Mouse (Mus musculus): ENCODE data around the gene Sema3a. TPM values are rescaled to one million over a fixed set of nuclear protein-coding genes. Genes with fewer than 3 reads are reported as not detected.
A peak's percentile ranks its signal among the peaks of the same experiment; 100 is the strongest.

Sema3a gene
- polyA plus RNA-seq, 1 experiment from 2014 or later: 24.7 TPM

DNA sequence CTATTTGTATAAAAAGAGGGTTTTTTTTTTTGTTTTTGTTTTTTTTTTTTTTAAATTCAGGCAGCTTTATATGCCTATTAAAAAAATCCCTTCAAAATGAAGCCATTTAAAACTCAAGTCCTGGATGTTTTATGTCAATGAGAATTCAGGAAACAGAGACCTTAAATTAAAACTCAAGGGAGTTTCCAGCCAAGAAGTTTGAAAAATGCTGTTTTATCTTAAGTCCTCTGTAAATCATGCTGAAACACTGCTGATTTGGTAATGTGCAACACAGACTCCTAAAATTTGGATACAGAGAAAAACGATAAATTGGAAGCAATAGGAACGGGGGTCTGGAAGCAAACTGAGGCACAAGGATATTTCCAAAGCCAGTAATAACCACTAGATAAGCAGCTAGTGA is 490.7 kb downstream of the Sema3a start:
- H3K9ac ChIP-seq (replicated peaks; ENCODE audit: low read depth): no peak overlapping the region
- TF ChIP-seq EP300 (IDR thresholded peaks at IDR 0.05): no peak
- no peak for TF ChIP-seq CTCF (IDR thresholded peaks at IDR 0.05)
- no peak overlapping the region for H3K4me3 ChIP-seq (ENCODE audit: low read depth, low read length)
- no peaks in the 10 kb centered on the region for H3K4me1 ChIP-seq (ENCODE audit: insufficient read depth, low read depth, low read length)
- H3K9me3 ChIP-seq (ENCODE audit: low read length): no peaks in the 10 kb centered on the region
- ATAC-seq (no peak), DNase-seq (ENCODE audit: low spot score) (no peak)
- H3K36me3 ChIP-seq (ENCODE audit: insufficient read depth, low read length): no peaks in the 10 kb centered on the region
- H3K4me2 ChIP-seq (replicated peaks; ENCODE audit: low read depth, low read length): no peak overlapping the region
- H3K27me3 ChIP-seq (replicated peaks; ENCODE audit: insufficient read depth, low read length): no peaks in the 10 kb centered on the region
- 59% methylated on average over 2 of the region's 2 CpGs for WGBS
- no peak overlapping the region for H3K27ac ChIP-seq (ENCODE audit: low read length)

DNA sequence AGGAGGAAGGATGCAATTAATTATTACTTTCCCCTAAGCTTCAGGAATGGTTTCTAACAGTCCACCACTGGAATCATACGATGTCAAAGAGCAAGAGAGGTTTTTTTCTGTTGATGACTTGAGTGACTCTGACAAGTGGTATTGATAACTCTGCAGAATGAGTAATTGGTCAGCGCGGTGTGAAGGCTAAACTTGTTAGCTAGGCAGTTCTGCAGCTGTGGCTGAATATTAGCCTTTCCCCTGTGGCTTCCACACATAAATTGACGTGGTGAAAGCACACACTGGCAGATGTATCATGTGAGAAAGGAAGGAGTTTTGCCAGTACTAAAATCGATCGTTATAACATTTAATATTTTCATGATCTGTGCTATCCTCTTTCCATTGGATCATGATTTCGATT is 497.4 kb downstream of the Sema3a start:
- no peak for ATAC-seq
- 71% methylated on average over 7 of the region's 7 CpGs for WGBS
- no peak overlapping the region for H3K4me3 ChIP-seq (ENCODE audit: low read depth, low read length)

DNA sequence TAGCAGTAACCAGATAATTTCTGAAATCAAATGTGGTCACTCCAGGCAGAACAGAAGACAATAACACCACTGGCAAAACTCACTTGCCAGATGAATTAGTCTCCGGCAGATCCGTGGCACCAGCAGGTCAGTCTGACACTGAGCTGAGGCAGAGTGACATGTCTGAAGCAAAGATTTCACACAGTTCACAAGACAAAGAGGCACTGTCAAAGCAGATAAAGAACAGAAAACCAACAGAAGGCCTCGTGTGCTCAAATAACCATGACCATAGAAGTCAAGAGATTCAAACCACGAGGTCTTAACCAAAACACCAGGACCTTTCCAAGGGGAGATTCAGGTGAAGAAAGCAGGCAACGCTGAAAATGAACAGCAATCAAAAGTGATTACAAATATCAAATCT is 499.5 kb downstream of the Sema3a start:
- H3K27me3 ChIP-seq (replicated peaks; ENCODE audit: insufficient read depth, low read length): no peaks in the 10 kb centered on the region
- no peak overlapping the region for H3K9ac ChIP-seq (replicated peaks; ENCODE audit: low read depth)
- DNase-seq (ENCODE audit: low spot score) (no peak), ATAC-seq (no peak)
- H3K4me1 ChIP-seq (ENCODE audit: insufficient read depth, low read depth, low read length): peaks cover 4% of the 10 kb centered on the region; the same call in 1 of the 2 replicates
- H3K4me3 ChIP-seq (ENCODE audit: low read depth, low read length): no peak overlapping the region
- WGBS: 60% methylated on average over 5 of the region's 5 CpGs
- no peak for TF ChIP-seq EP300 (IDR thresholded peaks at IDR 0.05)
- no peaks in the 10 kb centered on the region for H3K36me3 ChIP-seq (ENCODE audit: insufficient read depth, low read length)
- no peaks in the 10 kb centered on the region for H3K9me3 ChIP-seq (ENCODE audit: low read length)
- H3K4me2 ChIP-seq (replicated peaks; ENCODE audit: low read depth, low read length): no peak overlapping the region
- no peak overlapping the region for H3K27ac ChIP-seq (ENCODE audit: low read length)

More for the DNA sequence above, 497.4 kb downstream of the Sema3a start:
- TF ChIP-seq CTCF (IDR thresholded peaks at IDR 0.05) (no peak), EP300 (IDR thresholded peaks at IDR 0.05) (no peak)
- Histone ChIP-seq H3K9ac (replicated peaks; ENCODE audit: low read depth) (no peak overlapping the region), H3K4me2 (replicated peaks; ENCODE audit: low read depth, low read length) (no peak overlapping the region), H3K4me1 (ENCODE audit: insufficient read depth, low read depth, low read length) (no peaks in the 10 kb centered on the region), H3K27ac (ENCODE audit: low read length) (no peak overlapping the region), H3K27me3 (replicated peaks; ENCODE audit: insufficient read depth, low read length) (no peaks in the 10 kb centered on the region), H3K36me3 (ENCODE audit: insufficient read depth, low read length) (no peaks in the 10 kb centered on the region), H3K9me3 (ENCODE audit: low read length) (no peaks in the 10 kb centered on the region)
- no peak for DNase-seq (ENCODE audit: low spot score)

DNA sequence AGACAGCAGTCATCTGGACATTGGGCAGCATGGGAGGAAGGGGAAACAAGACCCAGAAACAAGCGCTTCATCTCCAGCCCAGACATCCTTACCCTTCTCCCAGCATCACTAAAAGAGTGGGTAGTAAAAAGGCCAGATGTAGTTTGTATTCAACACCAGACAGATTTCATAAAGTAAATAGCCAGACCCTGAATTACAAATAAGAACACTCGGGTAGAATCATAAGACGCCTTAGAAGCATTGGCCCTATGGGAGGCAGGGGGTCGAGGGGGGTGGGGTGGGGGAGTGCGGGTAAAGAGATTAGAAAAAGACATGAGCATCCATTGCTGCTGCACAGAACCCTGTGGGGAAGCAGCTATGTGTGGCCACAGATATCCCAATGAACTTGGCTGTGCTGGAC is 500.9 kb downstream of the Sema3a start:
- TF ChIP-seq EP300 (IDR thresholded peaks at IDR 0.05): no peak
- no peak for TF ChIP-seq CTCF (IDR thresholded peaks at IDR 0.05)
- DNase-seq (ENCODE audit: low spot score) (no peak), ATAC-seq (peak; percentile 18; the same call in 1 of the 2 replicates)
- H3K4me3 ChIP-seq (ENCODE audit: low read depth, low read length): no peak overlapping the region
- H3K4me2 ChIP-seq (replicated peaks; ENCODE audit: low read depth, low read length): no peak overlapping the region
- peaks cover 4% of the 10 kb centered on the region; the same call in 1 of the 2 replicates for H3K4me1 ChIP-seq (ENCODE audit: insufficient read depth, low read depth, low read length)
- H3K36me3 ChIP-seq (ENCODE audit: insufficient read depth, low read length): no peaks in the 10 kb centered on the region
- H3K27ac ChIP-seq (ENCODE audit: low read length): no peak overlapping the region
- H3K9ac ChIP-seq (replicated peaks; ENCODE audit: low read depth): no peak overlapping the region
- WGBS: 62% methylated on average over 5 of the region's 5 CpGs
- no peaks in the 10 kb centered on the region for H3K9me3 ChIP-seq (ENCODE audit: low read length)
- H3K27me3 ChIP-seq (replicated peaks; ENCODE audit: insufficient read depth, low read length): no peaks in the 10 kb centered on the region

DNA sequence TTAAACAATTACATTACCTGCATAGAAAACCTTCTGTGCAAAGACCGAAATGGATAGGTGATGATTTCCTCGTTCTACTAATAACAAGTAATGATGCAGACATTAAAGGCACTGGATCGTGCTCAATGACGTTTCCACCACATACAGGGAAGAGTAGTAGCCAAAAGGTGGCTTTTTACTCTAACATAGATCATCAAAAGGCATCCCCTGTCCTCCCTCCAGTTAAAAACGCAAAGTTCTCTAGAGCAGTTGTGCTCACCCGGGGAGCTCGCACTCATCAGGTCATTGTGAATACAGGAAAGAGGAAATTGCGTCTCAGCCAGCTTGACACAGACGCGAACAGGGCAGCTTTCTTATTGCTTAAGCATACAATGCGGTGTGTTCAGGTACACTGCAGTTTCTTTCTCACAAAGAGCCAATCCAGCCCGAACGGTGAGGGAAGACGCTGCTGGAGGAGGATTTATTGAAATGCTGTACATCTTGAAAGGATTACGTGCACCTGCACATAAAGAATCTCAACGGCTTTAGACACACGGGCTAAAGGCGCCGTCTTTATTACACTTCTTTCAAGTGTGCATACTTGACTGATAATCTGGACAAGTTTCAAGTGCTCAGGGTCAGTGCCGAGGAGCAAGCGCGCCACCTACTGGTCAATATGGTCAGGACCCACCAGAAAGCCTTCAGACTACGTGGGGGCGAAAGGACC is 503.5 kb downstream of the Sema3a start:
- Histone ChIP-seq H3K9me3 (ENCODE audit: low read length) (no peaks in the 10 kb centered on the region), H3K4me2 (replicated peaks; ENCODE audit: low read depth, low read length) (peak overlapping the region; percentile 57), H3K27me3 (replicated peaks; ENCODE audit: insufficient read depth, low read length) (no peaks in the 10 kb centered on the region), H3K27ac (ENCODE audit: low read length) (no peak overlapping the region), H3K4me3 (ENCODE audit: low read depth, low read length) (peak overlapping the region; percentile 38), H3K36me3 (ENCODE audit: insufficient read depth, low read length) (no peaks in the 10 kb centered on the region), H3K9ac (replicated peaks; ENCODE audit: low read depth) (no peak overlapping the region), H3K4me1 (ENCODE audit: insufficient read depth, low read depth, low read length) (peaks cover 4% of the 10 kb centered on the region; the same call in 1 of the 2 replicates)
- TF ChIP-seq CTCF (IDR thresholded peaks at IDR 0.05): peak; percentile 96
- TF ChIP-seq EP300 (IDR thresholded peaks at IDR 0.05): peak; percentile 54
- peak; percentile 89 for ATAC-seq
- 8% methylated on average over 24 of the region's 24 CpGs for WGBS
- DNase-seq (ENCODE audit: low spot score): peak; percentile 91

DNA sequence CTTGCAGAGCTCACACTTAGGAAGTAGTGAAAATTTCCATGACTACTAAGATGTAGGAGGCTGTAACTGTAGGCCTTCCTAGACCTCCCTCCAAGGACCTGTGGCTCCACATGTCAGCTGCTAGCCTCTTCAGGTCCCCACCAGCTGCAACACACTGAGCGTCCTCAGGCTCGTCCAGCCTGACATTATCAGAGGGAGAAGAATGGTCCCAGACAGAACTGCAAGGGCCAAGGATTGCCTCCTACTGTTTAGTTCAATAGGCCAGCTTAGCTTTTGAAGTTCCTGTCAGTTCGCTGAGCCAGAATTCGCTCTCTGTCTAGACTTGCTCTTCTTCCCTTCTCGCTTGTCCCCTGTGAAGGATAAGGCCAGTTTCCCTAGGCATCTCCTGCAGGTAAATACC is 504.7 kb downstream of the Sema3a start:
- Histone ChIP-seq H3K4me2 (replicated peaks; ENCODE audit: low read depth, low read length) (no peak overlapping the region), H3K9me3 (ENCODE audit: low read length) (no peaks in the 10 kb centered on the region), H3K4me1 (ENCODE audit: insufficient read depth, low read depth, low read length) (peaks cover 4% of the 10 kb centered on the region; the same call in 1 of the 2 replicates), H3K27ac (ENCODE audit: low read length) (no peak overlapping the region), H3K4me3 (ENCODE audit: low read depth, low read length) (no peak overlapping the region), H3K36me3 (ENCODE audit: insufficient read depth, low read length) (no peaks in the 10 kb centered on the region), H3K27me3 (replicated peaks; ENCODE audit: insufficient read depth, low read length) (no peaks in the 10 kb centered on the region), H3K9ac (replicated peaks; ENCODE audit: low read depth) (no peak overlapping the region)
- DNase-seq (ENCODE audit: low spot score) (no peak), ATAC-seq (no peak)
- TF ChIP-seq CTCF (IDR thresholded peaks at IDR 0.05) (no peak), EP300 (IDR thresholded peaks at IDR 0.05) (no peak)
- WGBS: 57% methylated on average over 5 of the region's 5 CpGs

All from lung, postnatal 0 days (tissue).